Mouse (Mus musculus) liver, embryonic 15.5 days (tissue): ENCODE data around the gene Btg4. TPM values are rescaled to one million over a fixed set of nuclear protein-coding genes. Genes with fewer than 3 reads are reported as not detected.

Experiments used
- ATAC-seq: fragments of 200-750 bp; cut with Nextera tagmentation; 2 replicates; pipeline ENCODE4 v1.8.0; 2017; ENCODE audit warnings: moderate number of reproducible peaks, mild to moderate bottlenecking, moderate library complexity; ENCODE audit not compliant: insufficient read depth
- H3K27ac ChIP-seq: fragments of 300-500 bp; sonication (generic); replicated peaks from 2 replicates; pipeline ENCODE4 v1.5.1; 2015; ENCODE audit warnings: mild to moderate bottlenecking, inconsistent platforms
- H3K27me3 ChIP-seq: fragments of 300-500 bp; sonication (generic); 2 replicates; pipeline ENCODE4 v1.6.1; 2015; ENCODE audit warnings: mild to moderate bottlenecking, inconsistent platforms
- H3K36me3 ChIP-seq: fragments of 300-500 bp; sonication (generic); replicated peaks from 2 replicates; pipeline ENCODE4 v1.6.1; 2015; ENCODE audit warnings: moderate library complexity, mild to moderate bottlenecking, inconsistent platforms
- H3K4me1 ChIP-seq: fragments of 300-500 bp; sonication (generic); replicated peaks from 2 replicates; pipeline ENCODE4 v1.6.1; 2015; ENCODE audit warnings: inconsistent platforms
- H3K4me2 ChIP-seq: fragments of 300-500 bp; sonication (generic); 2 replicates; pipeline ENCODE4 v1.6.1; 2015; ENCODE audit warnings: moderate library complexity, mild to moderate bottlenecking, inconsistent platforms
- H3K4me3 ChIP-seq: fragments of 300-500 bp; sonication (generic); replicated peaks from 2 replicates; pipeline ENCODE4 v1.5.1; 2015; ENCODE audit warnings: mild to moderate bottlenecking, inconsistent platforms
- H3K9ac ChIP-seq: fragments of 300-500 bp; sonication (generic); 2 replicates; pipeline ENCODE4 v1.6.1; 2015; ENCODE audit warnings: moderate library complexity, mild to moderate bottlenecking, inconsistent platforms
- H3K9me3 ChIP-seq: fragments of 300-500 bp; sonication (generic); replicated peaks from 2 replicates; pipeline ENCODE4 v1.6.1; 2016; ENCODE audit warnings: inconsistent platforms
- WGBS: fragments of 180-500 bp; shearing (Covaris S2); methylation state at CpG from one replicate; pipeline ENCODE4 v1.1.7; 2015; ENCODE audit warnings: mixed read lengths; ENCODE audit not compliant: insufficient replicate concordance; 5-methylcytosine and 5-hydroxymethylcytosine counted together
- polyA plus RNA-seq: library from polyadenylated mRNA; unstranded; fragments of >200 nt; fragmentation: Nextera tagmentation; extraction: Ambion mirVana; gene quantifications from 2 replicates; pipeline ENCODE4 v1.2.1, GENCODE M21; 2015

Btg4 gene
- polyA plus RNA-seq, 1 experiment from 2014 or later, result not detected

DNA sequence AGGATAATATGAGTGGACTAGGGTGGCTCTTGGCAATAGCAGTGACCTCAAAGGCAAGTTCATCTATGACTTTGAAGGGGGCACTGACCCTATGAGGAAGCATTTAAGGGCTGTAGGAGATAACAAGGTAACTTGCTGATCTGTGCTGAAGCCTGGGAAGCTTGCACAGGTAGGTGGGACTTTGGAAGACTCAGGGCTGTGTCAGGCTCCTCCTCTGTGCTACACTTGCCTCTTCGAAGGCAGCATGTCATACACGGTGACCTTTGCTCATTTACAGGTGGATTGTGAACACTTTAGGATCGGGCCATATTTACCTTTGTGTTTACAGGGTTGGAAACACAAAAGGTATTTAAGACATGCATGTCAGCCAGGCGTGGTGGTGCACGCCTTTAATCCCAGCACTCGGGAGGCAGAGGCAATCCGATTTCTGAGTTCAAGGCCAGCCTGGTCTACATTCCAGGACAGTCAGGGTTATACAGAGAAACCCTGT lies 19.2 kb upstream of the Btg4 start:
- H3K4me3 ChIP-seq, result no peak overlapping the region
- H3K4me1 ChIP-seq, result no peaks in the 10 kb centered on the region
- no peaks in the 10 kb centered on the region for H3K9me3 ChIP-seq
- ATAC-seq, result no peak
- no peaks in the 10 kb centered on the region for H3K36me3 ChIP-seq
- H3K9ac ChIP-seq, result no peak overlapping the region
- H3K27ac ChIP-seq, result no peak overlapping the region
- H3K27me3 ChIP-seq, result no peaks in the 10 kb centered on the region
- 62% methylated on average over 7 of the region's 7 CpGs for WGBS
- no peak overlapping the region for H3K4me2 ChIP-seq

GRCm38 (mm10) chr9:51042136-51042535 lies 18.6 kb upstream of the Btg4 start:
- WGBS, result 62% methylated on average over 6 of the region's 6 CpGs
- H3K27ac ChIP-seq, result no peak overlapping the region
- no peak for ATAC-seq
- H3K4me1 ChIP-seq, result no peaks in the 10 kb centered on the region
- no peak overlapping the region for H3K4me3 ChIP-seq
- H3K27me3 ChIP-seq, result no peaks in the 10 kb centered on the region
- H3K9ac ChIP-seq, result no peak overlapping the region
- H3K9me3 ChIP-seq, result no peaks in the 10 kb centered on the region
- no peak overlapping the region for H3K4me2 ChIP-seq
- H3K36me3 ChIP-seq, result no peaks in the 10 kb centered on the region

GRCm38 (mm10) chr9:51052180-51052579 lies 8.5 kb upstream of the Btg4 start:
- no peaks in the 10 kb centered on the region for H3K4me1 ChIP-seq
- 20% methylated on average over 3 of the region's 3 CpGs for WGBS
- H3K27ac ChIP-seq, result no peak overlapping the region
- no peaks in the 10 kb centered on the region for H3K36me3 ChIP-seq
- H3K4me2 ChIP-seq, result no peak overlapping the region
- H3K27me3 ChIP-seq, result no peaks in the 10 kb centered on the region
- no peak overlapping the region for H3K4me3 ChIP-seq
- H3K9ac ChIP-seq, result no peak overlapping the region
- no peak for ATAC-seq
- H3K9me3 ChIP-seq, result no peaks in the 10 kb centered on the region

GRCm38 (mm10) chr9:51056360-51057324 lies 4.1 kb upstream of the Btg4 start:
- Histone ChIP-seq H3K27me3 (no peaks in the 10 kb centered on the region), H3K4me2 (no peak overlapping the region), H3K36me3 (no peaks in the 10 kb centered on the region), H3K9ac (no peak overlapping the region), H3K9me3 (no peaks in the 10 kb centered on the region), H3K4me3 (no peak overlapping the region), H3K4me1 (no peaks in the 10 kb centered on the region), H3K27ac (no peak overlapping the region)
- ATAC-seq, result no peak
- 43% methylated on average over 3 of the region's 3 CpGs for WGBS

DNA sequence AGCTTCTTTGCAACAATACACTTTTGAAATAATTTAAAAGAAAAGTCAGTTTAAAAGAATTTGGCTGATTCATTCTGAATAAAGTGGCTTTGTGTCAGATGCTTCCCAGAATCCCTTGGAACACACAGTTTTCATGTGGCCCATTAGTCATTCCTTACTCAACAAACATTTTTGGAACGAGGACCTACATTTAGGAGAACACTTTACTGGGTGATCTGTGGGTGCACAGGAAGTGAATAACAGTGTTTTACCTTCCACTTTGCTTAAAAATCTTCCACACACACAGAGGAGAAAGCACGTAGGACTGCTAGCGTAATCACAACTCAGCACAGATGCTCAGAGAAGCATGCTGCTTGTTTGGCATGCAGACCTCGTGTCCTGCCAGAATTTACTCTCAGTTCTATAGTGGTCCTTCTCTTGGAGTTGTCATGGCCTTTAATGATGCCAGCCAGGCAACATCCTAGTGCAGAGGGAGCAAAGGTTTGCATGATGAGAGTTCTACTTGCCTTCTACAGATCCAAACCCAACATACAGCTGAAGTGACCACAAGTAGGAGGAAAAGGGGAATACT lies 1.7 kb upstream of the Btg4 start:
- no peak for ATAC-seq
- Histone ChIP-seq H3K9me3 (no peaks in the 10 kb centered on the region), H3K9ac (no peak overlapping the region), H3K27ac (no peak overlapping the region), H3K36me3 (no peaks in the 10 kb centered on the region), H3K27me3 (no peaks in the 10 kb centered on the region), H3K4me3 (no peak overlapping the region), H3K4me2 (no peak overlapping the region), H3K4me1 (no peaks in the 10 kb centered on the region)
- WGBS, result 60% methylated on average over 4 of the region's 4 CpGs

GRCm38 (mm10) chr9:51068202-51068601 lies 7.5 kb downstream of the Btg4 start:
- Histone ChIP-seq H3K9ac (no peak overlapping the region), H3K36me3 (no peaks in the 10 kb centered on the region), H3K4me2 (no peak overlapping the region), H3K9me3 (no peaks in the 10 kb centered on the region), H3K27me3 (no peaks in the 10 kb centered on the region), H3K4me3 (no peak overlapping the region), H3K4me1 (no peaks in the 10 kb centered on the region), H3K27ac (no peak overlapping the region)
- ATAC-seq, result no peak
- 51% methylated on average over 3 of the region's 3 CpGs for WGBS

DNA sequence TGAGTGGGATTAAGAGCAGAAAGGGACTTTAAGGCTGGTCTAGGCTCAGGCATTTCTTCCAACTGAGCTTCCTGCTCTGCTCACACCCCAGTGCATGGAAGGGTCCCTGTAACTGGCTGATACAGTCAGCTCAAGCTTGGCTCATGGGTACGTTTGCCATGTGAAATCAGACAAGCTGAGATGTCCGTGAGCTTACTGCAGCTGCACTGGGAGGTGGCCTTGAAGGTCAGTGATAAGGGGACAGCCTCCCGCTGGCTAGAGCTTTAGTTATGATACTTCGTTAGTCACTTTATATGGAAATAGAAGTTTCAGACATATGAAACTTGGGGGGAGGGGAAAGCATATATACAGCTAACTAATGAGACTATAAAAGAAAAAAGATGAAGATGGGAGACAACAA lies 10.1 kb downstream of the Btg4 start:
- ATAC-seq, result no peak
- H3K36me3 ChIP-seq, result no peaks in the 10 kb centered on the region

GRCm38 (mm10) chr9:51075780-51076179 lies 15.1 kb downstream of the Btg4 start:
- Histone ChIP-seq H3K27me3 (peaks cover 6% of the 10 kb centered on the region; the same call in 1 of the 2 replicates), H3K4me3 (peak overlapping the region; percentile 48), H3K36me3 (no peaks in the 10 kb centered on the region), H3K9ac (no peak overlapping the region), H3K27ac (no peak overlapping the region), H3K9me3 (no peaks in the 10 kb centered on the region), H3K4me1 (peaks cover 12% of the 10 kb centered on the region), H3K4me2 (peak overlapping the region; percentile 72)
- no peak for ATAC-seq
- WGBS, result 27% methylated on average over 3 of the region's 3 CpGs

More for the DNA sequence above, 10.1 kb downstream of the Btg4 start:
- WGBS, result 25% methylated on average over 4 of the region's 4 CpGs
- Histone ChIP-seq H3K4me3 (no peak overlapping the region), H3K27me3 (peaks cover 5% of the 10 kb centered on the region; the same call in 1 of the 2 replicates), H3K4me2 (no peak overlapping the region), H3K4me1 (no peaks in the 10 kb centered on the region), H3K9me3 (no peaks in the 10 kb centered on the region), H3K27ac (no peak overlapping the region), H3K9ac (no peak overlapping the region)

GRCm38 (mm10) chr9:51076300-51076978 lies 15.7 kb downstream of the Btg4 start:
- ATAC-seq, result peak; percentile 28; the same call in 1 of the 2 replicates
- no peak overlapping the region for H3K9ac ChIP-seq
- peak overlapping the region; percentile 72 for H3K4me2 ChIP-seq
- H3K36me3 ChIP-seq, result no peaks in the 10 kb centered on the region
- peaks cover 12% of the 10 kb centered on the region for H3K4me1 ChIP-seq
- H3K4me3 ChIP-seq, result peak overlapping the region; percentile 48
- H3K9me3 ChIP-seq, result no peaks in the 10 kb centered on the region
- WGBS, result 1% methylated on average over 17 of the region's 17 CpGs
- H3K27ac ChIP-seq, result no peak overlapping the region
- peaks cover 6% of the 10 kb centered on the region; the same call in 1 of the 2 replicates for H3K27me3 ChIP-seq

GRCm38 (mm10) chr9:51076979-51077315 lies 16.2 kb downstream of the Btg4 start, which contains the start of gene Layn:
Layn (minus strand) TSS chr9:51077094.
- WGBS, result under 1% methylated on average over 14 of the region's 14 CpGs
- Histone ChIP-seq H3K4me3 (peak within 1 kb of the TSS; percentile 48), H3K4me1 (peaks cover 12% of the 10 kb centered on the region), H3K4me2 (peak within 1 kb of the TSS; percentile 72), H3K9ac (no peak within 1 kb of the TSS), H3K36me3 (no peaks in the 10 kb centered on the region), H3K9me3 (no peaks in the 10 kb centered on the region), H3K27ac (no peak within 1 kb of the TSS), H3K27me3 (peaks cover 6% of the 10 kb centered on the region; the same call in 1 of the 2 replicates)
- ATAC-seq, result peak; percentile 77

DNA sequence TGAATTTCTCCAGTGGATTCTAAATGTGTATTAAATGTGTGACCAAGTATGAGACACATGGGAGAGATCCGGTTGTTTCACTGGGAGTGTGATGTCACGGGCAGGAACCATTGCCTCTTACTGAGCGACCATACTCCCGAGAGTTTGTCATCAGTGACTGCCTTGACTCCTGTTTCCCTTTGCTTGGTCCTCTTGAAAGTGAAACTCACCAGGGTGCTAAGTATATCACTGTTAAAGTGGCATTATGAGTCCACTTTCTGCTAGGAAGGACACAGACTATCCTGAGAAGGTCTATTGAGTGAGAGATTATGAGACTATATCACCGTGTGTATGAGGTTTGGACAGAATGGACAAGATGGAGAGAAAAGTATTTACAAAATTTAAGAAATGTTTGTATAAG lies 20.9 kb downstream of the Btg4 start:
- Histone ChIP-seq H3K27me3 (no peaks in the 10 kb centered on the region), H3K4me2 (no peak overlapping the region), H3K4me1 (peaks cover 8% of the 10 kb centered on the region), H3K9me3 (no peaks in the 10 kb centered on the region), H3K36me3 (no peaks in the 10 kb centered on the region), H3K27ac (no peak overlapping the region), H3K9ac (no peak overlapping the region), H3K4me3 (no peak overlapping the region)
- ATAC-seq, result no peak
- WGBS, result 63% methylated on average over 5 of the region's 5 CpGs
